28 mouse cellular contexts compared by ENCODE assay signal in genomic region chr7:120883523-120884290, GRCm38 (mm10). TPM values are rescaled to one million over a fixed set of nuclear protein-coding genes. Genes with fewer than 3 reads are reported as not detected.
DNase-seq lines count a peak whose midpoint lies in the region; ATAC-seq and TF ChIP-seq lines count a peak whose summit lies in the region.
"Had no signal": no experiment of that assay in that cellular context is flagged by ENCODE, and none has a peak within 500 bp of the region (broad histone marks: within the 10 kb centered on the region; RNA-seq: fewer than 3 reads in every experiment).

No protein-coding gene starts in this region.

- no peaks in the 10 kb centered on the region for H3K9me3 ChIP-seq in liver, postnatal 0 days (ENCODE audit: low read length)
- H3K9me3 ChIP-seq: hindbrain, embryonic 10.5 days; hindbrain, embryonic 15.5 days; kidney, embryonic 15.5 days; neural tube, embryonic 13.5 days had no signal

- intact Hi-C loops in gastrocnemius, adult 2 months (cut with DNase I) = no loop called here
- intact Hi-C loops in gastrocnemius, postnatal 14 days (cut with DNase I; ENCODE audit: low total_unique reads) = no loop called here

- no peak for DNase-seq in gastrocnemius, adult 2 months
- no peak for DNase-seq in gastrocnemius, postnatal 14 days
- DNase-seq in liver, postnatal 0 days = no peak
- no peak for DNase-seq in heart, adult 11 months
- DNase-seq in spleen, adult 18-20 months = no peak
- DNase-seq: adrenal gland, postnatal 25 days; cerebellum, adult 8-10 months; cerebellum, postnatal 25 days; gastrocnemius, postnatal 36 days; heart, postnatal 14 days; kidney, adult 11 months; kidney, postnatal 25 days; lung, adult 18-20 months; right cerebral cortex, postnatal 14 days; thymus, postnatal 14 days had no signal

- H3K4me2 ChIP-seq in liver, postnatal 0 days (ENCODE audit: low read depth, low read length) = no peak overlapping the region
- H3K4me2 ChIP-seq: hindbrain, embryonic 15.5 days; kidney, embryonic 15.5 days; limb, embryonic 13.5 days; midbrain, embryonic 12.5 days; neural tube, embryonic 13.5 days had no signal

- no peak overlapping the region for H3K9ac ChIP-seq in liver, postnatal 0 days (replicated peaks)
- H3K9ac ChIP-seq: hindbrain, embryonic 15.5 days; kidney, embryonic 15.5 days; limb, embryonic 13.5 days; midbrain, embryonic 12.5 days; neural tube, embryonic 13.5 days had no signal

- H3K36me3 ChIP-seq in liver, postnatal 0 days (replicated peaks; ENCODE audit: insufficient read depth, low read length) = peaks cover 79% of the 10 kb centered on the region

- H3K27me3 ChIP-seq in liver, postnatal 0 days (ENCODE audit: insufficient read depth, low read length) = no peaks in the 10 kb centered on the region
- H3K27me3 ChIP-seq: hindbrain, embryonic 15.5 days; kidney, embryonic 15.5 days; limb, embryonic 13.5 days; midbrain, embryonic 12.5 days; neural tube, embryonic 13.5 days; Patski had no signal

- no peak for TF ChIP-seq EP300 in liver, postnatal 0 days (IDR thresholded peaks at IDR 0.05; ENCODE audit: low read depth)

- 65% methylated on average over 4 of the region's 4 CpGs for WGBS in liver, postnatal 0 days (ENCODE audit: insufficient replicate concordance)

- no peak for TF ChIP-seq CTCF in gastrocnemius, adult 2 months (IDR thresholded peaks at IDR 0.05)
- TF ChIP-seq CTCF in bone marrow macrophage, adult 2 months (IDR thresholded peaks at IDR 0.05; ENCODE audit: low read depth, low read length) = no peak
- TF ChIP-seq CTCF in liver, postnatal 0 days (IDR thresholded peaks at IDR 0.05; ENCODE audit: low read depth) = no peak

- peak overlapping the region; percentile 67 for H3K27ac ChIP-seq in gastrocnemius, adult 2 months
- peak overlapping the region; percentile 79 for H3K27ac ChIP-seq in bone marrow macrophage, adult 2 months (ENCODE audit: insufficient read depth, low read depth, low read length)
- H3K27ac ChIP-seq in liver, postnatal 0 days (ENCODE audit: low read depth) = peak overlapping the region; percentile 7
- H3K27ac ChIP-seq: hindbrain, embryonic 10.5 days; hindbrain, embryonic 15.5 days; kidney, embryonic 15.5 days; layer of hippocampus, adult 2 months; limb, embryonic 13.5 days; midbrain, embryonic 12.5 days; neural tube, embryonic 13.5 days had no signal

- no peak for ATAC-seq in liver, postnatal 0 days
- ATAC-seq in monocyte, adult 5-6 weeks (replicated peaks; ENCODE audit: insufficient number of reproducible peaks, low FRiP score, low TSS enrichment, poor library complexity, severe bottlenecking) = peak; percentile 45; the same call in 1 of the 2 replicates
- ATAC-seq: forebrain, embryonic 14.5 days; inflammation-experienced regulatory T-cells, adult 6 months; lung, postnatal 0 days; Patski had no signal

- no peak overlapping the region for H3K4me3 ChIP-seq in gastrocnemius, adult 2 months
- H3K4me3 ChIP-seq in bone marrow macrophage, adult 2 months (ENCODE audit: insufficient read depth, low read length) = no peak overlapping the region
- no peak overlapping the region for H3K4me3 ChIP-seq in liver, postnatal 0 days (ENCODE audit: low read depth, low read length)
- H3K4me3 ChIP-seq: hindbrain, embryonic 10.5 days; hindbrain, embryonic 15.5 days; kidney, embryonic 15.5 days; layer of hippocampus, adult 2 months; limb, embryonic 13.5 days; midbrain, embryonic 12.5 days; neural tube, embryonic 13.5 days had no signal

- peaks cover 27% of the 10 kb centered on the region for H3K4me1 ChIP-seq in bone marrow macrophage, adult 2 months (ENCODE audit: control insufficient read depth, insufficient read depth, low read length)
- peaks cover 24% of the 10 kb centered on the region for H3K4me1 ChIP-seq in liver, postnatal 0 days (ENCODE audit: insufficient read depth)
- H3K4me1 ChIP-seq: hindbrain, embryonic 10.5 days; hindbrain, embryonic 15.5 days; limb, embryonic 13.5 days; midbrain, embryonic 12.5 days; neural tube, embryonic 13.5 days had no signal

- TF ChIP-seq POLR2A in bone marrow macrophage, adult 2 months (IDR thresholded peaks at IDR 0.05; ENCODE audit: borderline replicate concordance, low read depth, low read length) = no peak

RNA-seq across cellular contexts. Expression of gene Polr3e, which starts 33.8 kb away (rescaled TPM):
- 10 to 100 TPM in 1 of 2 experiments, 1 to 10 TPM in 1; 8.8 to 11.0 TPM for total RNA-seq in gastrocnemius, adult 2 months (2021)
- total RNA-seq in gastrocnemius, postnatal 14 days (2021) = 10 to 100 TPM; 12.3 TPM
- polyA plus RNA-seq in bone marrow macrophage, adult 2 months (2012; ENCODE audit: insufficient read depth, insufficient read length, missing spikeins) = 9.2 and 9.3 TPM in 2 replicates
- polyA plus RNA-seq in liver, postnatal 0 days (2015; fragmentation: Nextera tagmentation; extraction: Ambion mirVana) = 8.5 and 9.3 TPM in 2 replicates
- total RNA-seq in monocyte, adult 5-6 weeks (2017) = 12.7 to 15.4 TPM (median 14.8 TPM) in 3 replicates

RNA-seq across cellular contexts. Expression of gene Eef2k, which starts 41.1 kb away (rescaled TPM):
- 10 to 100 TPM; 53.1 to 88.8 TPM for total RNA-seq in gastrocnemius, adult 2 months (2021)
- total RNA-seq in gastrocnemius, postnatal 14 days (2021) = 10 to 100 TPM; 50.3 to 61.8 TPM
- 10.4 and 15.1 TPM in 2 replicates for polyA plus RNA-seq in bone marrow macrophage, adult 2 months (2012; ENCODE audit: insufficient read depth, insufficient read length, missing spikeins)
- 14.4 and 19.5 TPM in 2 replicates for polyA plus RNA-seq in liver, postnatal 0 days (2015; fragmentation: Nextera tagmentation; extraction: Ambion mirVana)
- total RNA-seq in monocyte, adult 5-6 weeks (2017) = 33.4 to 56.9 TPM (median 45.7 TPM) in 3 replicates

Comparison
In these comparisons a context has a peak if more than half of its experiments do, and no peak if none do; other contexts are left out.
1. H3K27ac ChIP-seq: peak in every context shown above with its lines; median percentile 79 in bone marrow macrophage, adult 2 months; 67 in gastrocnemius, adult 2 months; 7 in liver, postnatal 0 days.